Mouse (Mus musculus) liver, embryonic 15.5 days (tissue): ENCODE results near the gene Fbxo21. TPM values are rescaled to one million over a fixed set of nuclear protein-coding genes. Genes with fewer than 3 reads are reported as not detected.

ENCODE experiments used
- ATAC-seq: fragments of 200-750 bp; cut with Nextera tagmentation; 2 replicates; pipeline ENCODE4 v1.8.0; 2017; ENCODE audit warnings: moderate number of reproducible peaks, mild to moderate bottlenecking, moderate library complexity; ENCODE audit not compliant: insufficient read depth
- H3K27ac ChIP-seq: fragments of 300-500 bp; sonication (generic); replicated peaks from 2 replicates; pipeline ENCODE4 v1.5.1; 2015; ENCODE audit warnings: mild to moderate bottlenecking, inconsistent platforms
- H3K27me3 ChIP-seq: fragments of 300-500 bp; sonication (generic); 2 replicates; pipeline ENCODE4 v1.6.1; 2015; ENCODE audit warnings: mild to moderate bottlenecking, inconsistent platforms
- H3K36me3 ChIP-seq: fragments of 300-500 bp; sonication (generic); replicated peaks from 2 replicates; pipeline ENCODE4 v1.6.1; 2015; ENCODE audit warnings: moderate library complexity, mild to moderate bottlenecking, inconsistent platforms
- H3K4me1 ChIP-seq: fragments of 300-500 bp; sonication (generic); replicated peaks from 2 replicates; pipeline ENCODE4 v1.6.1; 2015; ENCODE audit warnings: inconsistent platforms
- H3K4me2 ChIP-seq: fragments of 300-500 bp; sonication (generic); 2 replicates; pipeline ENCODE4 v1.6.1; 2015; ENCODE audit warnings: moderate library complexity, mild to moderate bottlenecking, inconsistent platforms
- H3K4me3 ChIP-seq: fragments of 300-500 bp; sonication (generic); replicated peaks from 2 replicates; pipeline ENCODE4 v1.5.1; 2015; ENCODE audit warnings: mild to moderate bottlenecking, inconsistent platforms
- H3K9ac ChIP-seq: fragments of 300-500 bp; sonication (generic); 2 replicates; pipeline ENCODE4 v1.6.1; 2015; ENCODE audit warnings: moderate library complexity, mild to moderate bottlenecking, inconsistent platforms
- H3K9me3 ChIP-seq: fragments of 300-500 bp; sonication (generic); replicated peaks from 2 replicates; pipeline ENCODE4 v1.6.1; 2016; ENCODE audit warnings: inconsistent platforms
- WGBS: fragments of 180-500 bp; shearing (Covaris S2); methylation state at CpG from one replicate; pipeline ENCODE4 v1.1.7; 2015; ENCODE audit warnings: mixed read lengths; ENCODE audit not compliant: insufficient replicate concordance; 5-methylcytosine and 5-hydroxymethylcytosine counted together
- polyA plus RNA-seq: library from polyadenylated mRNA; unstranded; fragments of >200 nt; fragmentation: Nextera tagmentation; extraction: Ambion mirVana; gene quantifications from 2 replicates; pipeline ENCODE4 v1.2.1, GENCODE M21; 2015

Gene Fbxo21
- polyA plus RNA-seq: 14.2 and 17.2 TPM in 2 replicates

DNA sequence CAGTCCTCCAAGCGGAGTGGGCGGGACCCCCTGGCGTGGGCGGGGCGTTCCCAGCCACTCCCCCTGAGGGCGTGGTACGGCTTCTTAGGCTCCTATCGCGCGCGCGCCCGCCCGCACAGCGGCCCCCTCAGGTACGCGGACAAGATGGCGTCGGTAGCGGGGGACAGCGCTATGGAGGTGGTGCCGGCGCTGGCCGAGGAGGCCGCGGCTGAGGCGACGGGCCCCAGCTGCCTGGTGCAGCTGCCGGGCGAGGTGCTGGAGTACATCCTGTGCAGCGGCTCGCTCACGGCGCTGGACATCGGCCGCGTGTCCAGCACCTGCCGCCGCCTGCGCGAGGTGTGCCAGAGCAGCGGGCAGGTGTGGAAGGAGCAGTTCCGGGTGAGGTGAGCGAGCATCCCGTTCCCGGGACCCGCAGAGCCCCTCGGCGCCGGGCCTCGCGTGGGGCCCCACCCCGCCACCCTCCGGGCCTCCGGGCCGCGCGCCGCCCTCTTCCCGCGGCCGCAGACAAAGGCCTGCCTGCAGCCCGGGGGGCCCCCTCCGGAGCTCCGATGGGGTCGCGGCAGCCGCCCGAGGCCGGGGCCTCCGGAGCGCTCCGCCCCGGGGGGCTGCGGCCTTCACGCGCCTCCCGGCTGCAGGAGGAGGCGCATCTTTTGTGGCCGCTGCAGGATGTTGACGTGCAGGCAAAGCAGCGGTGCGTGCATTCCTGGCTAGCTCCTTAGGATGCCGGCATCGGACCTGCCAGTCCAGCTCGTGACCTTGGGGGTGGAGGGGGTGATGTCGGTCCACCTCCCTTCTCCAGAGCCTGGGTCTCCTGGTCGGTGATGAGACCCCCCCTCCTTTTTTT, at the start of gene Fbxo21:
Fbxo21 (plus strand) TSS at position 74 of the 844 bp plus-strand sequence.
- peak; percentile 82 for ATAC-seq
- Histone ChIP-seq H3K36me3 (0 out of 2 replicates have a peak, but pooled peaks cover 6% of the 10 kb centered on the region), H3K9me3 (no peaks in the 10 kb centered on the region), H3K4me2 (peak within 1 kb of the TSS; percentile 92), H3K4me3 (peak within 1 kb of the TSS; percentile 83), H3K27ac (0 out of 2 replicates have a peak within 1 kb of the TSS, but pooled peaks have one; percentile 59), H3K4me1 (peaks cover 49% of the 10 kb centered on the region), H3K9ac (peak within 1 kb of the TSS; percentile 74), H3K27me3 (peaks cover 28% of the 10 kb centered on the region)
- under 1% methylated on average over 83 of the region's 88 CpGs for WGBS

GRCm38 (mm10) chr5:117928553-117928952, 48.0 kb upstream of the Fbxo21 start:
- whole genome bisulfite sequencing: 67% methylated on average over 2 of the region's 2 CpGs
- no peak overlapping the region for H3K4me3 ChIP-seq
- H3K4me2 ChIP-seq: no peak overlapping the region
- no peak for ATAC-seq
- H3K36me3 ChIP-seq: no peaks in the 10 kb centered on the region
- no peaks in the 10 kb centered on the region for H3K9me3 ChIP-seq
- no peak overlapping the region for H3K9ac ChIP-seq
- H3K27ac ChIP-seq: no peak overlapping the region
- H3K4me1 ChIP-seq: no peaks in the 10 kb centered on the region
- no peaks in the 10 kb centered on the region; the same call in 1 of the 2 replicates for H3K27me3 ChIP-seq

DNA sequence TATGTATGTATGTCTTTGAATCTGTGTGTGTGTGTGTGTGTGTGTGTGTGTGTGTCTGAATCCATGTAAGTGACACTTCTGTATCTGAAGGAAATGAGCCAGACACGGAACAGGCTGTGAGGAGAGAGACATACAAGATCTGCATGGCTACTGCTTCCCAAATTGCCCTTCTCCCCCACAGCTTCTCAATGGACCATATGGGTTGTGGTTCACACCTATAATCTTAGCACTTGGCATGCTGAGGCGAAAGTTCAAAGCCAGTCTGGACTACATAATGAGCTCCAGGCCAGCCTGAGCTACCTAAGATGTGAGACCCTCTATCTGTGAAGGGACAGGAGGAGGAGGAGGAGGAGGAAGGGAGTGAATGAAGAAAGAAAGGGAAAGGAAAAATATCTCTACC, 44.3 kb upstream of the Fbxo21 start:
- Histone ChIP-seq H3K27ac (no peak overlapping the region), H3K27me3 (no peaks in the 10 kb centered on the region; the same call in 1 of the 2 replicates), H3K36me3 (no peaks in the 10 kb centered on the region), H3K9me3 (no peaks in the 10 kb centered on the region), H3K4me1 (no peaks in the 10 kb centered on the region), H3K4me3 (no peak overlapping the region), H3K9ac (no peak overlapping the region), H3K4me2 (no peak overlapping the region)
- ATAC-seq: no peak
- WGBS: 58% methylated on average over 2 of the region's 2 CpGs

- Histone ChIP-seq H3K27me3 (no peaks in the 10 kb centered on the region; the same call in 1 of the 2 replicates), H3K36me3 (no peaks in the 10 kb centered on the region), H3K27ac (no peak overlapping the region), H3K4me2 (no peak overlapping the region), H3K4me1 (no peaks in the 10 kb centered on the region), H3K9me3 (no peaks in the 10 kb centered on the region), H3K4me3 (no peak overlapping the region), H3K9ac (no peak overlapping the region)
- 3% methylated on average over 9 of the region's 9 CpGs for WGBS
- no peak for ATAC-seq
Observed at GRCm38 (mm10) chr5:117932862-117933261, 43.7 kb upstream of the Fbxo21 start.

DNA sequence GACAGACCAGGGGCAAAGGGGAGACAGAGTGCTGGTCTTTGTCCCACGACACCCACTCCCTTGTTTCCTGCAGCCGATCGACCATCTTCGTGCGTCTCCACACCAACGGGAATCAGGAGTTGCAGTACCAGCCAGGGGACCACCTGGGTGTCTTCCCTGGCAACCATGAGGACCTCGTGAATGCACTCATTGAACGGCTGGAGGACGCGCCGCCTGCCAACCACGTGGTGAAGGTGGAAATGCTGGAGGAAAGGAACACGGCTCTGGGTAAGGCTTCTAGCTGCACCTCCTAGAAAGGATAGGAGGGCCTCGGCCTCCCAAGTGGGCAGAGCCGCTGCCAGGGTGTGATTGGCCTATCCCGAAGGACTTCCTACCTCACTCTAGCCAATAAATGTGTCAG, 40.2 kb upstream of the Fbxo21 start:
- 48% methylated on average over 16 of the region's 16 CpGs for WGBS
- no peaks in the 10 kb centered on the region for H3K36me3 ChIP-seq

DNA sequence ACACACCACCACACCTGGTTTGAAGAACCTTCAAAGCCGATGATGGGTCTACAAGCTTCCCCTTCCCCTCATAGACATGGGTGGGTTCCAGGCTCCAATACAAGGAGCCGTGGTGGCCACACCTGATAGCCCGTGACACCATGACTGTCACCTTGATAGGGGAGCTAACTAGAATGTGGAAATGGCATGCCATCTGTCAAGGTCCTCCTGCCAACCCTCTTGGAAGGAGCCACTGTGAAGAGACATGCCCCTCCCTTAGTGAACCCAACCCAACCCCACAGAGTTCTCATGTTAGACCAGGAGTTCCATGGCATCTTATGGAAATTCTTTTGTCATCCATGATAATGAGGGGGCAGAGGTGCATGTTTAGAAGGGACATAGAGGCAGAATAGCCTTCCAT, 39.3 kb upstream of the Fbxo21 start:
- no peaks in the 10 kb centered on the region for H3K36me3 ChIP-seq
- H3K9me3 ChIP-seq: no peaks in the 10 kb centered on the region
- no peak overlapping the region for H3K9ac ChIP-seq
- H3K27ac ChIP-seq: no peak overlapping the region
- no peaks in the 10 kb centered on the region for H3K27me3 ChIP-seq
- H3K4me1 ChIP-seq: 0 out of 2 replicates have a peak, but pooled peaks cover 4% of the 10 kb centered on the region
- H3K4me3 ChIP-seq: no peak overlapping the region
- ATAC-seq: no peak
- 48% methylated on average over 3 of the region's 3 CpGs for WGBS
- H3K4me2 ChIP-seq: no peak overlapping the region

More for the DNA sequence above, 40.2 kb upstream of the Fbxo21 start:
- 0 out of 2 replicates have a peak, but pooled peaks cover 4% of the 10 kb centered on the region for H3K4me1 ChIP-seq
- no peaks in the 10 kb centered on the region for H3K9me3 ChIP-seq
- H3K4me3 ChIP-seq: no peak overlapping the region
- no peak overlapping the region for H3K27ac ChIP-seq
- no peak overlapping the region for H3K4me2 ChIP-seq
- ATAC-seq: no peak
- H3K9ac ChIP-seq: no peak overlapping the region
- H3K27me3 ChIP-seq: no peaks in the 10 kb centered on the region

DNA sequence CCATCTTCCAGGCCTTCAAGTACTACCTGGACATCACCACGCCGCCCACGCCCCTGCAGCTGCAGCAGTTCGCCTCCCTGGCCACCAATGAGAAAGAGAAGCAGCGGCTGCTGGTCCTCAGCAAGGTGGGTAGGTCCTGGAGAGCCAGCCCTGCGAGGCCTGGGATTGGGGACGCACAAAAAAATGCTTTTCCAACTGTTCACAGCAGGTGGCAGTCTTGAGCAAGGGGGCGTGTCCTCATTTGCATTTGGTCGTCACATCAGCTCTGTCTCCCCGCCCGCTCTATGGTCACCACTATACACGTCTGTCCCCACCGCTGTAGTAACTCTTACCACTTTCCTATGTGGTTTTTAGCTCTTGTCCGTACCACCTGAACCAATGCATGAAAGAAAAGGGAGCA, 38.3 kb upstream of the Fbxo21 start:
- peak; percentile 22; the same call in 1 of the 2 replicates for ATAC-seq
- Histone ChIP-seq H3K27ac (no peak overlapping the region), H3K9me3 (no peaks in the 10 kb centered on the region), H3K27me3 (no peaks in the 10 kb centered on the region), H3K9ac (no peak overlapping the region), H3K4me1 (0 out of 2 replicates have a peak, but pooled peaks cover 4% of the 10 kb centered on the region), H3K4me2 (peak overlapping the region; percentile 53), H3K36me3 (no peaks in the 10 kb centered on the region), H3K4me3 (0 out of 2 replicates have a peak overlapping the region, but pooled peaks have one; percentile 20)
- 9% methylated on average over 14 of the region's 14 CpGs for WGBS

DNA sequence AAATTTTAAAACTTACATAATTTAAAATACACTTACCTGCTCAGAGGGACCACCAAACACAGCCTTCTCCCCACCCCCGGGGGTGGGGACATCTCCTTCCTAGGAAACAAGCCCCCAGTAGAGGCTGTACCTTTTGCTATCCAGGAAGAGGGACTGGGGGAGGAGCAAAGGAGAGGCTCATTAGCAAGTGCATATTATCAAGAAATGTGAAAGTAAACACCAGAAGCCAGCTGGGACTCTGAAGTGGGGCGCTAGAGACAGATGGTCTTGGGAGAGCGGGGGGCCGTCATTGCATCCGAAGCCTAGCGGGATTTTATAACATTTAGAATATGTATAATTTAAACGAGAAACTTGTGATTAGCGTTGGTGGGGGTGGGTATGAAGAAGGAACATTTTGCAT, 37.1 kb upstream of the Fbxo21 start:
- no peak overlapping the region for H3K9ac ChIP-seq
- 0 out of 2 replicates have a peak, but pooled peaks cover 4% of the 10 kb centered on the region for H3K4me1 ChIP-seq
- no peak overlapping the region for H3K4me2 ChIP-seq
- no peaks in the 10 kb centered on the region for H3K9me3 ChIP-seq
- no peaks in the 10 kb centered on the region for H3K36me3 ChIP-seq
- ATAC-seq: no peak
- no peak overlapping the region for H3K27ac ChIP-seq
- no peak overlapping the region for H3K4me3 ChIP-seq
- no peaks in the 10 kb centered on the region for H3K27me3 ChIP-seq
- WGBS: 69% methylated on average over 8 of the region's 8 CpGs

- H3K4me2 ChIP-seq: no peak overlapping the region
- H3K9me3 ChIP-seq: no peaks in the 10 kb centered on the region
- H3K9ac ChIP-seq: no peak overlapping the region
- WGBS: 68% methylated on average over 3 of the region's 3 CpGs
- no peak for ATAC-seq
- 0 out of 2 replicates have a peak, but pooled peaks cover 4% of the 10 kb centered on the region for H3K4me1 ChIP-seq
- no peak overlapping the region for H3K27ac ChIP-seq
- H3K27me3 ChIP-seq: no peaks in the 10 kb centered on the region
- H3K36me3 ChIP-seq: no peaks in the 10 kb centered on the region
- H3K4me3 ChIP-seq: no peak overlapping the region
Observed at GRCm38 (mm10) chr5:117941552-117941951, 35.0 kb upstream of the Fbxo21 start.

DNA sequence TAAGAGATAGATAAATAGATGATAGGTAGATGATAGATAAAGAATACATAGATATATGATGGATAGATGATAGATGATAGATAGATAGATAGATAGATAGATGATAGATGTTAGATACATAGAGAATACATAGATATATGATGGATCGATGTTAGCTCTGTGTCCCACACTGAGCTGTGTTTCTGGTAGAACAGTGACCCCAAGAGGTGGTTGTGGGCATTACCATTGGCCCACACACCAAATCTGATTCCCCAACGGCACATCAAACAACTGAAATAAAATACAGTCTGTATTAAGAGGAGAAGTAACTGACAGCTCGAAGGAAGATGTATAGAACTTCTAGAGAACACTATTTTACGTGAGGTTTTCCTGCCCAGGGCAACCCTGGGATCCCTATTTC, 29.9 kb upstream of the Fbxo21 start:
- H3K27ac ChIP-seq: no peak overlapping the region
- H3K36me3 ChIP-seq: no peaks in the 10 kb centered on the region
- H3K4me2 ChIP-seq: no peak overlapping the region
- 16% methylated on average over 4 of the region's 4 CpGs for WGBS
- no peak overlapping the region for H3K9ac ChIP-seq
- no peak for ATAC-seq
- H3K4me1 ChIP-seq: no peaks in the 10 kb centered on the region
- no peaks in the 10 kb centered on the region for H3K9me3 ChIP-seq
- no peak overlapping the region for H3K4me3 ChIP-seq
- H3K27me3 ChIP-seq: no peaks in the 10 kb centered on the region

DNA sequence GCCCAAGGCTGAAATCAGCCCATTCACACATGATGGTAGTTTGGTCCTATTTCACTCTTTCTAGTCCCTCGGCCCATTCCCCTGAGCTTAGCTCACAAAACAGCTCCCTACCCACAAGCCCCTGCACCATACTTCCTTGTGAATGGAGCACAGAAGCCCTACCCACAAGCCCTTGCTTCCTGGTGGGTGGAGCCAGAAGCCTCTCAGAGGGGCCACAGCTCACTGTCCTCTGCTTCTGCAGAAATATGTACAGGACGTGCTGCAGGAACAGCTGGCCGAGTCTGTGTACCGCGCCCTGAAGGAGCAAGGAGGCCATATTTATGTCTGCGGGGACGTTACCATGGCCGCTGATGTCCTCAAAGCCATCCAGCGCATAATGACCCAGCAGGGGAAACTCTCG, 27.1 kb upstream of the Fbxo21 start:
- Histone ChIP-seq H3K9me3 (no peaks in the 10 kb centered on the region), H3K4me2 (no peak overlapping the region), H3K27me3 (no peaks in the 10 kb centered on the region), H3K9ac (no peak overlapping the region), H3K4me3 (no peak overlapping the region), H3K36me3 (no peaks in the 10 kb centered on the region), H3K4me1 (no peaks in the 10 kb centered on the region), H3K27ac (no peak overlapping the region)
- no peak for ATAC-seq
- WGBS: 74% methylated on average over 10 of the region's 10 CpGs
